Mouse (Mus musculus) layer of hippocampus, adult 11-12 months (tissue): ENCODE measurements around the gene Gm9857.

Experiments used
- DNase-seq: peaks from one replicate; pipeline ENCODE4 v3.0.0; 2022; ENCODE audit warnings: low spot score

Gene Gm9857

DNA sequence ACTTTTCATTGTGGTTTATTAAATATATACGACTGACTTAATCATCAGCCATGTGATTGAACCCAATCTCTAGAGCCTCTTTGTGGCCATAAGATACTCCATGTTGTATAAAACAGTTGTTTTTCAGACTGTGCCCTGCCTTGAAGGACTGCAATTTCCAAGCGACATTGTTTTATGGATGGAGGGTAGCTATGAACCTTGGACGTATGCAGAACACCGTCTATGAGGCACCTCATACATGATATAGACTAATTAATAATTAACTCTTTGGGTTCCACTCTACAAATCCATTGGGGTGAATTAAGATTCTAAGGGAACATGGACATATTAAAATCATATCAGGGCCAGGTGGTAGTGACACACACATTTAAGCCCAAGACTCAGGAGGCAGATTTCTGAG, 14.6 kb downstream of the Gm9857 start:
- DNase-seq, result no peak

DNA sequence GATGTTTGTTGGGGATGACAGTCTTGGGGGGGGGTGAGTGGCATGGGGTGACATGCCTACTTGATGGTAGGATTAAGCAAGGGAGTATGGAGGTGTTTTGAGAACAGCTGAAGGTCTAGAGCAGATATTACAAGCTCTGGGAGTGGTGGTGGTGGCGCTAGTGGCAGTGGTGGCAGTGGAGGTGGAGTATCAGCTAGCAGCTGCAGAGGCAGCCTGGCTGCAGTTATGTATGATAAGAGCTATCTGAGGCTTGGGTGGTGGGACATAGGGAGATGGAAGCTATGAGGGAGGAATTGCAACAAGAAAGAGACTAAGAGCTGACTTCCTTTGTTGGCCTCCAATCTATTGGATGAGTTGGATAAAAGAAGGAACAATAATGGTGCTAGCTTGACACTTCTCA, 18.4 kb downstream of the Gm9857 start:
- no peak for DNase-seq

DNA sequence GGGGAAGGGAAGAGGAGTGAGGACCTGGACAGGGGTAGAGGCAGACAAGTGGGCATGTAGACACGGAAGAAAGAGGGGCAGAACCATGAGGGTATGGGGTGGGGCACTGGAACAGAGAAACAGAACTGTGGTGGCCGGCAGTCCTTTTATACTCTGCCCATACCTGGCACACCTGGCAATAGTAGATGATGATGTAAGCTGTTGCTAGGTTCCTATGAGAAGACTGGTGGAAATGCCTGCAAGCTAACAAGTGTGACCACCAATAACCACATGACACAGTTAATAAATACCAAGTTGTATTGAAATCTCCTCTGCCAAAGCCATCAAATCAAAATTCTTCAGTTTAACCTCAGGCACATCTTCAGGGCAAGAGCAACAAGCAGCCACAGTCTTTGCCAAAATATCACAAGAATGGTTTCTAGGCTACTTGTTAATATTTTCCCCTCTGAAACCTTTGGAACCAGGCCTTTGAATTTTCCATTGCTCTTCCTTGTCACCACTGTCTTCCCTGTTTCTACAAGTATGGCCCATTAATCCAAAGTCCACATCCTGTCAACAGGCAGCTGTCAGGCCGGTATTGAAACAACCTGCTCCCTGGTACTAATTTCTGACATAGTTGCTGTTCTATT, 19.7 kb downstream of the Gm9857 start:
- DNase-seq, result no peak

DNA sequence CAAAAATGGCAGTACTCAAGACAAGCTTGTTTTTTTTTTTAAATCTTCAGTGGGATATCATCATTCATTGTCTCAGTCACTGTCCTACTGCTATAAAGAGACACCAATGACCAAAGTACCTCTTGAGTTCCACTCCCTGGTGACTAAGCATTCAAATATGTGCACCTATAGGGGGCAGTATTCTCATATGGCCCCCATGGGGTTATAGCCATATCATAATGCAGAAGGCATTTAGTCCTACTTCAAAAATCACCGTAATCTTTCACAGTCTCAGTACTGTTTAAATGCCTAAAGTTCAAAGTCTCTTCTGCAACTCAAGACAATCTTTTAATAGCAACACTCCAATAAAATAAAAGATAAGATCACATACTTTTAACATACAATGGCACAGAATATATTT, 21.4 kb downstream of the Gm9857 start:
- no peak for DNase-seq

DNA sequence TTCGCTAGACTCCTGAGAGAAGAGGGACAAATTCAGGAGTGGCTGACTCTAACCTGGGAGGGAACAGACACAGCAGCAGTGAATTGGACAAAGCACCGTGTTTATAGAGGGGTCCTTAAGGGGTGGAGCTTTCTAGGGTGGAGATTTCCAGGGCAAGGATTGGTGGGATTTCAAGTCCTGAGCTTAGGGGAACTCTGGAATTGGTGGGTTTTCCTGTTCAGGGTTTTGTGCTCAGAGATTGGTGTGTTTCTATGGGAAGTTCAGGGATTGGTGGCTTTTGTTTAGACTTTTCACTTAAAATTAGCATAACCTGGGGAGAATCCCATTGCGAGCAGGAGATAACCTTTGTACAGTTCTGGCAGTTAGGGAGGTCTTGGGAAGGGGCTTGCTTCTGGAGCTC, 22.3 kb downstream of the Gm9857 start:
- DNase-seq, result no peak

DNA sequence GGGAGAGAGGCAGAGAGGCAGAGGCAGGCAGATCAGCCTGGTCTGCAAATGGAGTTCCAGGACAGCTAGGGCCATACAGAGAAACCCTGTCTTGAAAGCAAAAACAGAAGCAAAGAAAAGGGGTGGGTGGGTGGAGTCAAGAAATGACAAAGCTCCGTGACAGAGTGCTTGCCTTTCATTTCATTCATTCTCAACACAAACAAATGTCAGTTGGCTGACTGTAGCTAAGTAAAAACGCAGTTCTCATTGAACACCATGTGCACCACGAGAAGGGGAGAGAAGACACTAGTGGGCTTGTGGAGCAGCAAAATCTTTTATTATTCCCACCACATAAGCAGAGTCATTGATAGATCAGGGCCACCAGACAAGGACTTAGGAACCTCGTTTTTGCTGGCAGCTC, 23.4 kb downstream of the Gm9857 start:
- DNase-seq, result no peak

DNA sequence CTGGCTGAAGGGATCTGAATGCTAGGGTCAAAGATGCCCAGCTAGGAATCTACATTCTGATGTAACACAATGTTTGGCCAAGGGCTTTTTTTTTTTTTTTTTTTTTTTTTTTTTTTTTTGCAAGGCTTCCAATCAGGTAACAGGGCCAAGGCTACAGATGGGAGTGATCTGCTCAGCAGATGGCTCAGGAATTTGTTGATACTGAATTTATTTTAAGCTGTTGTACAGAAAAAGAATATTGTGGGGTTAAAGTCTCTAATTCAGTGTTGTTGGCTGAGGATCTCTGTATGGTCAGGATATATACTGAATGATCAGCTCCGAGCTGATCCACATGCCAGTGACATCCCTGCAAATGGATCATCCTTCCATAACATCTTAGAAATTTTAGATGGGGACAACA, 24.2 kb downstream of the Gm9857 start:
- peak; percentile 57 for DNase-seq

DNA sequence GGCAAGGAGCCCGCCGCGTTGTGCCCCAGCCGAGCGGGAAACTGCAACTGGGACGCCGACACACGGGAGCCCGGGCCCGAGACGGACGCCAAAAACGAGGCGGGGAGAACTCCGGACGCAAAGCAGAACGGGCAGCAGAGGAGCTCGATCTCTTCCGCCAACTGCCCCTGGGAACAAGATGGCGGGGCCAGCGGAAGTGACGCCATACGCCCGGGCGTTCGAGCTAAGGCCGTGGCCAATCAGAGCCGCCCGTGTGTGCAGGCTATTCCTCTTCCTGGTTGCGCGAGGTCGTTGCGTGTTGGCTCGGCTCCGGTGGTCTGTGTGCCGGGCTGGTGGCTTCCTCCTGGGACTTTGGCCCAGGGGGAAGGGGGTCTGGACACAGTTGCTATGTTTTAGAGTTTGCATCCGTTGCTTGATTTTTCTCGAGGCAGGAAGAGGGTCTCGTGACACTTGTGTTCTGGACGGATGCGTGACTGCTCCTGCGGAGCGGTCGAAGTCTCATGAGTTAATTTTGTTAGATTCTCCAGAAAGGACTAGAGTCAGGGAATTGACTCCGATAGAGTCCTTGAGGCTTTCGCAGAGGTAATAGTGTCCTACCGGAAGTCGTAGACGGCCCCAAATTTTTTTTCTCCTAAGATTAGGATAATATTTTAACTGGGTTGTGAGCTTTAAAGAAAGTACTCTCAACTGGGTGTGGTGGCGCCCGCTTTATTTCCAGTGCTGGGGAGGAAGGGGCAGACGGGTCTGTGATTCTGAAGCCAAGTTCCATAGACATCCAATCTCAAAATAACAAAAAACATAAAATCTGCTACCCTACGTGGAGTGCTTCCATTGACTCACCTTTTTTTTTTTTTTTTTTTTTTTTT, 28.5 kb downstream of the Gm9857 start, which contains the start of gene Prpf38b:
TSS of gene Prpf38b (minus strand) at position 180 of the 866 bp plus-strand sequence.
- DNase-seq, result peak; percentile 96

DNA sequence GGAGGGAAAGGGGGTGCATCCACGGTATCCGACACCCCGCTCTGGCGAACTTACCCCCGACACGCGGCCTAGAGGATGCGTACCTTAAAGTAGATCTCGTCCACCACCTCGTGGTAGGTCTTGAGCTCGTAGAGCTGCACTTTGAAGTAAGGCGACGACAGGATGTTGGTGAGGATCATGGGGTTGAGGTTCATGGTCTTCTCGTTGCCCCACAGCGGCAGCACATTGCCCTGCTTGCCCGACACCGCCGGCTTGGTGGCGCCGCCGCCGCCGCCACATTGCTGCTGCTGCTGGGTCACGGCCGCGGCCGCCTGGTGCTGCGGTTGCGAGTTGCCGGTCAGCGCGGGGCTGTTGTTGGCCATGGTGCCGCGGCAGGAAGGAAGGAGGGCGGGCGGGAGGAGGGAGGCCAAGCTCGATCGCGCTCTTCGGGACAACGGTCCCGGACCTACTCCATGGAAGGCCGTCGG, 29.1 kb downstream of the Gm9857 start:
- DNase-seq, result peak; percentile 63

DNA sequence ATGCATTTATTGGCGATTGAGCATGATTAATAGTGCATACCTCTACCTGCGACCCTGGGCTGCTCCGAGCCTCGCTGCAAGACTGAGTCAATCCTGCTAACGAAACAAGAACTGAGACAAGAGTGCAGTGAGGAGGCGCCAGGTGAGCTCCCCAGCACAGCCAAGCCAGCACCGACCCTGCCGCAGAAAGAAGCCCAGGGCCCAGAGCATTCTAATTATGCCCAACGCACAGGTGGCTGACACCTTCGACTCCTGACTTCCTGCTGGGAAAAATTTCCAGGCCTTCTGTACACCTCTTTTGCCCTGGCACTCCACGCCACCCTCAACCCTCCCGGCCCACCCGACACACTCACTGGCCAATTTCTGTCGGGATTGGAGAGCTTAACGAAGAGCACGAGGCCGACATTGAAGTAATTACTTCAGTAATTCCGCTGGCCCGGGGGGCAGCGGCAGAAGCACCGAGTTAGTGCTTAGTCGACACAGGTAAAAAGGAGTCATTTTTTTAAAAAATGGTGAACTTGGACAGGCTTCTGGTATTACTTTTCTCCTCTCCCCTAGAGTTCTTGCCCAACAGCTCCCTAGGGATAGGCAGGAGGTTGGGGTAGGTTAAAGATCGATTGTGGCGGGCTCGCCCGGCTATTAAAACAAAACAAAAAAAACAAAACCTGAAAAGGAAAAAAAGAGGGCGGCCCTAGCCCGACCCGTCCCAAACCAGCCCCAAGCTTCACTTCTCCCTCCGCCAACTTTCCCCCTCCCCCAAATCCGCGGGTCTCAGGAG, 29.8 kb downstream of the Gm9857 start:
- no peak for DNase-seq

DNA sequence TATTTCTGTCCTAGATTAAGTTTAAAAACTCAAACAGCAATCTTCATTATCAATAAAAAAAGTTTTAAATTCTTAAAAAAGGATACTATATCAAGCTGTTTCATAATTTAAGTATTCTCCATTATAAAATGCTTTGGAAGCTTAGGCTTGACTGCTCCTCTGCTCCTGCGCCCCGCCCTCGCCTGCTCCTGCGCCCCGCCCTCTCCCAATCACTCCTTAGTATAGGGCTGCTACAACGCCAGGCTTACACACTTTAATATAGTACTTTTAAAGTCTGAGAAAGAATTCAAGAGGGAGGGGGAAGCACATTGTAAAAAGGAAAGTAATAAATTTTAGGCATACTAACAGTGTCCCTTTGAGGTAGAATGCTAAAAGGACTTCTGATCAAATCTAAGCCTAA, 37.3 kb downstream of the Gm9857 start:
- DNase-seq, result no peak

DNA sequence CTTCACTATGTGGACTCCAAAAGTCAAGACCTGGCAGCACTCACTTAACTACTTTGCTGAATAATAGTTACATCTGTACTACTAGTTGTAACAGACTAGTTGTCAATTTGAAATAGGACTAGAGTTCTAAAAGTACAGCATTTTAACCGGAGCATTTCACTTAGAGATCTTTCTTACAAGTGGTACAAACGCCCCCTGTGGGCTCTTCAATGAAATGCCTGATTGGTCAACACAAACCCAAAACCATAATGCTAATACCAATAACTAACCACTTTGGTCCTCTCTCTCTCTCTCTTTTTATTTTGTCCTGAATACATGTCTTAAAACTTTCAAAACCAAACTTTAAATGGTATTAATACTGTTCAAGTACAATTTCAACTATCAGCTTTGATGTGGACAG, 38.2 kb downstream of the Gm9857 start:
- DNase-seq, result no peak

DNA sequence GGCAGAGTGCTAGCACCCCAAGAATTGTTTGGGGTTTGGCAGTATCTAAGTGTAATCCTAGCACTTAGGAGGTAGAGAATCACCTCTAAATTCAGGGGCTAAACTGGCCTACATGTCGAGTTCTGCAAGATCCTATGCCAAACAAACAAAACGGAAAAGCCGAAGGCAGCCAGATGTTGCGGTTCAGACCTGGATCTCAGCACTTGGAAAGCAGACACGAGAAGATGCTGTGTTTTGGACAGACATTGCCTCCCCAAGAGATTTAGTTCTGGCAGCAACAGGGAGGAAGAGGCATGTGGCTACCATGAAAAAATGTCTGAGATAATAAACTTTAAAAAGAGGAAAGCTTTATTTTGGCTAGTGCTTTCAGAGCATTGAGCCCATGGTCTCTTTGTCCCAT, 39.6 kb downstream of the Gm9857 start:
- DNase-seq, result no peak

DNA sequence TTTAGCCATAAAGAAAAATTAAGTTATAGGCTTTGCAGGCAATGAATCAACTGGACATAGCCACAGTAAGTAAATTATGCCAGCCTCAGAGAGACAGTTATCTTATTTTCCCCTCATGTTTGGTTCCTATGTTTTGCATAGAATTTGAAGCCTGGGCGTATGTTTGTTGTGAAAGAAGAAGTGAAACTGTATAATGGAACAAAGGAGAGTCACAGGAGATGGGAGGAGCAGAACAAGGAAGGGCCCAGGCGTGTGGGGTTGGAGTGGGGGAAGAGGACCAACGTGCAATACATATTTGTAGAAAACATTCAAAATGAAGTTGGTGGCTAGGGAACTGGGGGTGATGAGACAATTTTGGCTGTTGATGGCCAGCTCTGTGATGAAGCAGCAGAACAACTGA, 40.1 kb downstream of the Gm9857 start:
- no peak for DNase-seq

DNA sequence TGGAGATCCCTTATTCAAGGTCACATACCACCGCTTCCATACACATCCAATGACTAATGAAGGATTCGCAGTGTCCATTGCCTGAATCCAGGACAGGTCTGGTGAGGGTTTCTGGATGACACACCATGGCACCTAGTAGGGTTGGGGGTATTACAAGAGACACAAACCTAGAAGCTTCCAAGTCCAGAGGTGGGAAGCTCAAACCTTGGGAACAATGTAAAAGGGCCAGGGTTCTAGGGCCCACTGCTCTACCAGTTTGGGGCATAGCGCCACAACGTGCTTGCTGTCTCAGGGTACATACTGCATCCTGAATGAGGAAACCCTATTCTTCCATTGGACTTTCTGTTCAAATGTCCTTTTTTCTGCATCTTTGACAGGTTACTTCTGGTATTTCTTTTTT, 41.6 kb downstream of the Gm9857 start:
- no peak for DNase-seq

DNA sequence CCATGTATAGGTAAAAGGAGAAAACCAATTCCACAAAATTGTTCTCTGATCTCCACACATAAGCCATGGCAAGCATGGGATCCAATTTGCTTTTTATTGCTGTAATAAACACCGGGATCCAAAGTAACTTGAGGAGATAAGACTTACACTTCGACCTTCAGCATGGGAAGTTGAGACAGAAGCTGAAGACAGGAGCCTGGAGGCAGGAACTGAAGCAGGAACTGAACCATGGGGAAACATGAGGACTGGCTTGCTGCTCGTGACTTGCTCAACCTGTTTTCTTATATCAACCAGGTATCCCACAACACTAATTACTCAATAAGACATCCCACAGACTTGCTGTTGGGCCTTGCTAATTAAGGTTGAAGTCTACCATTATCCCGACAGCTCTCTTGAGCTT, 47.3 kb downstream of the Gm9857 start:
- no peak for DNase-seq

DNA sequence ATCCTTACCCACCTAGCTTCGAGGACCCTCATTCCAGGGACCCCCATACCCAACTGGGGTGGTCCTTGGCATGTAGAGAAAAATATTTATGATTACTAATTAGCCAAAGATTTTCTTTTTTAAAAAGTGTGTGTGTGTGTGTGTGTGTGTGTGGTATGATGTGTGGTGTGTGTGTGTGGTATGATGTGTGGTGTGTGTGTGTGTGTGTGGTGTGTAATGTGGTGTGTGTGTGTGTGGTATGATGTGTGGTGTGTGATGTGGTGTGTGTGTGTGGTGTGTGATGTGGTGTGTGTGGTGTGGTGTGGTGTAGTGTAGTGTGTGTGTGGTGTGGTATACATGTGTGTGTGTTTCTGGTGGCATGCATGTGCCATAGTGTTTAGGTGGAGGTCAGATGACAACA, 48.2 kb downstream of the Gm9857 start:
- DNase-seq, result no peak
